Mouse (Mus musculus) left cerebral cortex, adult 9 months (tissue): ENCODE measurements at regions not wholly inside any gene's neighbourhood (a gene's known extent, or its start where the extent isn't known, plus 50 kb on each side); places are given as distances from the start of the nearest gene placed in this dataset.

Experiments
- DNase-seq, 2 experiments: peaks; one replicate each; pipeline ENCODE4 v3.0.0; 2022; ENCODE audit warnings: low spot score in 2 of 2

DNA sequence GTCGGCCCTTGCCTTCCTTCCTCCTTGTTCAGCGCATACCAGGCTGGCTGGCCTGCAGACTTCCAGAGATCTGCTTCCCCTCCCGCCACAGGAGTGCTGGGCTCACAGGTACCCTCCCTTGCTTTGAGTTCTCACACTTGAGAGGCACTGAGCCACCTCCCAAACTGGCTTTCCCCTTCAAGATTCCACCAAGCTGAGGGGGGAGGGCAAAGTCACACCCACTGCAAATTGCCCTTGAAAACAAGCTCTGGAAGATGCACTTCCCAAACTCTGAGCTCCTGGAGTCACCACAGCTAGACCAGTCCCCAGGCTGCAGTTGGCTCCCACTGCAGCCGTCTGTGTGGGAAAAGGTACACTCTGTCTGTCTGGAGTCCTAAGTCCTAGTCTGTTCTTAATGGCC, 142.1 kb upstream of the Slc22a12 start:
- no peak for DNase-seq

DNA sequence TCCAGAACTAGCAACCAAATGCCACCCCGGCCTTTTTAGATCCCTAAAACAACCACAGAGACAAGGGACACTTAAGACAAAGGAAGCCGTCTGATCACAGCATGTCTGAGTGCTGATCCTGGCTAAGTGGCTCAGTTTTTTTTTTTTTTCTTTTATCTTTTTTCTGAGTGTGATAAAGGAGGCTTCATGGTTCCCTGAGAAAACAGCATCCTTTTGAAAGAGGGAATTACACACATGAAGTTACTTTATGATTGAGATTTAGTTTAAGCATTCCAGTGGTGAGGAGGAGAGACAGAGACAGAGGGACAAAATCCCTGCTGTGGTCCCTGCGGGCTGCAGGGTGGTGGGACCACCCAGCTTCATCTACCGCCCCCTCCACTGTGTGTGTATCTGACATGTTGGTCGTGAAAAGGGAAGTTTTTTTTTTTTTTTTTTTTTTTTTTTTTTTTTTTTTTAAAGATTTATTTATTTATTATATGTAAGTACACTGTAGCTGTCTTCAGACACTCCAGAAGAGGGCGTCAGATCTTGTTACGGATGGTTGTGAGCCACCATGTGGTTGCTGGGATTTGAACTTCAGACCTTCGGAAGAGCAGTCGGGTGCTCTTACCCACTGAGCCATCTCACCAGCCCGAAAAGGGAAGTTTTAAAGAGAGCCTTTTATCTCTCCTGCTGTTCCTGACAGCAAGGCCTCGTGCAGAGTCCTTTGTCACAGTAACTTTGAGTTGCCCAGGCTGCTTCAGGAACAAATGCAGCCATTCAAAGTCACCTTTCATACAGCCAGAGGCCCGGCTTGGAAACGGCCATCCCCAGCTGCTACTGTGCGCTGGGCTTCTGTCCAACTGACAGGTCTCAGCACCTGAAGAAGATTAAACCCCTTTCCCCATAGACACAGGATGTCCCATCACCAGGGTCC, 136.8 kb upstream of the Slc22a12 start:
- no peak for DNase-seq

DNA sequence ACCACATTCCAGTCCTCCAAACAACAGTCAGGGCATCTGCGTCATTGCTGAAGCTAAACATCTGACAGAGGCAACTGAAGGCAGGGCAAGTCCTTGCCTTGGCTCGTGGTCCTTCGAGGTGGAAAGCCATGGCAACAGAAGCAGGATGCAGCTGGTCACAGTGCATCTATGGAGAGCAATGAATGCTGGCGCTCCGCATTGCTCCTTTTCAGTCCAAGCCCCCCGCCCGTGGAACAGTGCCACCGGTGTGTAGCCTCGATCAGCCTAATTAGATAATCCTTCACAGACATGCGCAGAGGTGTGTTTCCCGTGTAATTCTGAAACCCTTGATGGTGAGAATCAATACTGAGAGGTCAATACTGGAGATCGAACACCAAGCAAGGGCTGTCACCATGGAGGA, 134.7 kb upstream of the Slc22a12 start:
- no peak for DNase-seq

DNA sequence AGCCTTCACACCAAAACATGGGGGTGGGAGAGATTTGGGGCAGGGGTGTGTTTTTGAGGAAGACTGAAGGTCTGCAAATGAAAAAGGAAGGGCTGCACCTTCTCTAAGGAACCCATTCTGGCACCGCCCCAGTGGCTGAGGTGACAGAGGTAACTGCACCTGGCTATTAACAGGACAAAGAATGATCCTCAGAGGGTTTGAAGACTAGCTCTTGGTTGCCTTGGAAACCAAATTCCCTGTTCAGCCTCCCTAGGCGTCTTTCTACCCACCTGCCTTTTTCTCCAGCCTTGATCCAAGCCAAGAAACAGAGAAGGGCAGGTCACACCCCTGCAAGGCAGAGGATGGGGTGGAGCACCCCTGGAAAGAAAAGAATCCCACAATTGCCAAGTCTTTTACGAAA, 132.8 kb upstream of the Slc22a12 start:
- no peak for DNase-seq

DNA sequence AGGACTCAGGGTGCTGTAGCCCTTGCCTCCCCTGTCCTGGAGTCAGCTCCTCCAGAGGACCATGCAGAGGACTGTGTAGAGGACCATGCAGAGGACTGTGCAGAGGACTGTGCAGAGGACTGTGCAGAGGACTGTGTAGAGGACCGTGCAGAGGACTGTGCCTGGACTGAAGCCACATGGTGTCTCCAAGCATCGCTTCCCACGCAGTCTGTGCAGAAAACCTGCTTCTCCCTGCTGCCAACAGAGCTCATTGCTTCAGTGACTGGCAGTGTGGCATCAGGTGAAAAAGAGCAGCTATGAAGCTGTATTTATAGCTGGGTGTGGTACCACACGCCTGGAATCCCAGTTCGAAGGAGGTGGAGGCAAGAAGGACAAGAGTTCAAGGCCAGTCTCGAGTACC, 128.9 kb upstream of the Slc22a12 start:
- DNase-seq = peak; percentile 54 to 82

DNA sequence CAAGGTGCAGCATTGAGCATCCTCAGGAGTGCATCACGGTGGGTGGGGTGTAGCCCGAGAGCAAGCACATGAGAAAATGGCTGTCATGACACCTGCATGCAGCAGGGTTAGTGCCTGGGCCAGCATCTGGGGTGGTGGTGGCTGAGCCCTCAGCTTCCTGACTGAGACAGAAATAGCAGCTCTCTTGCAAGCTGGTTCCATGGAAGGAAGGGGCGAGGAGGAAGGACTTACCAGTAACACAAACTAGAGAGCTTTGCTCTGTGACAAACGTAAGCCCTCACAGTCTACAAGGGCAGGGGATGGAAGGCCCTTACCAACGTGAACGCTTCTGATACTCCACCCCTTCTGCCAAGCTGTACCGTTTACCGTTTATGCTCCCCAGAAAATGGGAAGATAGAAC, 127.0 kb upstream of the Slc22a12 start:
- no peak for DNase-seq

DNA sequence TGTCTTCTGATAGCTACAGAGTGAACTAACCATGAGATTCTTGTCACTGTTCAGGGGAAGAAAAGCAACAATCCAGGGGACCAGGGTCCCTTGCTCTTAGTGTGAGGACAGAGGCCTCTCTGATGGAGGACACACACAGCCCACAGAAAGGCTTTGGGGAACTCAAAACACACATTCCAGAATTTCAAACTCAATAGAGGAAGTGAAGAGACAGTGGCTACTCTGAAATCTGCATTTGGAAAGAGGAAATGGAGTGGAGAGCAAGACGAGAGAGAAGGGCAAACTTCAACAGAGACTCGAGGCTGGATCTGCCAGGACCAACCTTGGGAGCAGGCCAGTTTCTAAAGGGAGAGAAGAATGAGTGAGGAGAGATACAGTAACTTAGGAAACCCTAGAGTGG, 125.7 kb upstream of the Slc22a12 start:
- no peak for DNase-seq

DNA sequence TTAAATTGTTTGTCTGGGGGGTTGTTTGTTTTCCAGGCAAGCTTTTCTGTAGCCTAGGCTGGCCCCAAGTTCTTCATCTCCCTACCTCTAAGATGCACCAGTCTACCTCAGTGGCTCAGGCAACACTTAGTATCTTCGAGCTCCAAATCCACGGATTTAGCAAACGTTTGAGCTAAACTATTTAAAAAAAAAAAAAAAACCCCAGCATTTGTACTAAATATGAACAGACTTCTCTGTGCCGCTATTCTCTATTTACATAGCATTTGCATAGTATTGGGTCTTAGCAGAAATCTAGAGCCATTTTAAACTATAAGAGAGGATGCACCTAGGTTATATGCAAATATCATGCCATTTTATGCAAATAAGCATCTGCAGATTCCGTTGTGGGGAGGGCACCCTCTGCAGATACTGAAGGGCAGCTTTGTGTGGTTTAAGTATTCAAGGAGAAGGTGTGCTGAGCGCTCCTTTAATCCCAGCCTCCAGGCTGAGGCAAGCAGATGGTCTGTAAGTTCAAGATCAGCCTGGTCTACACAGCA, 123.4 kb upstream of the Slc22a12 start:
- no peak for DNase-seq

DNA sequence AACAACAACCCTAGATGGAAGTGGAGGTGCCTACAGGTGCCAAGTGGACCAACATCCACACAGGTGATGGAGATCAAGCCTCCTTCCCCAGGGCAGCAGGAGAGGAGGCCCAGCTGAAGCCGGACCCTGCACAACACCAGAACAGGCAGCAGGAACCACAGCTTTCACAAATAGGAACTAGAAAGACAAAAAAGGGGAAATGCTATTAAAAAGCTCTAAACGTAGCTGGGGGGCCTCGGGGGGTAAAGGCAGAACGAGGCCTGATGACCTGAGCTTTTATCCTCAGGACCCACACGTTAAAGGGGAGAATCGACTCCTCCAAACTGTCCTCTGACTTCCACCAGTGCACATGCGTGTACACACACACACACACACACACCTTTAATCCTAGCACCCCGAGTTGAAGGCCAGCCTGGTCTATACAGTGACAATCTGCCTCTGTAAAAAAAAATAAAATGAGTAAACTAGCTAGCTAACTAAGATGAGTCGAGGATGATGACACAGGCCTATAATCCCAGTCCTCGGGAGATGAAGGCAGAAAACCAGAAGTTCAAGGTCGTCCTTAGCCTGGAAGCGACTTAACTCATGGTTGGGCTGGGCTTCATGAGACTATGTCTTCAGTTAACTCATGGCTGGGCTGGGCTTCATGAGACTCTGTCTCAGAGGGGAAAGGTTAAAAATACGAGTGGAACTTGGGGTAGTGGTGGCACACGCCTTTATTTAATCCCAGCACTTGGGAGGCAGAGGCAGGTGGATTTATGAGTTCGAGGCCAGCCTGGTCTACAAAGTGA, 122.6 kb upstream of the Slc22a12 start:
- DNase-seq = no peak

DNA sequence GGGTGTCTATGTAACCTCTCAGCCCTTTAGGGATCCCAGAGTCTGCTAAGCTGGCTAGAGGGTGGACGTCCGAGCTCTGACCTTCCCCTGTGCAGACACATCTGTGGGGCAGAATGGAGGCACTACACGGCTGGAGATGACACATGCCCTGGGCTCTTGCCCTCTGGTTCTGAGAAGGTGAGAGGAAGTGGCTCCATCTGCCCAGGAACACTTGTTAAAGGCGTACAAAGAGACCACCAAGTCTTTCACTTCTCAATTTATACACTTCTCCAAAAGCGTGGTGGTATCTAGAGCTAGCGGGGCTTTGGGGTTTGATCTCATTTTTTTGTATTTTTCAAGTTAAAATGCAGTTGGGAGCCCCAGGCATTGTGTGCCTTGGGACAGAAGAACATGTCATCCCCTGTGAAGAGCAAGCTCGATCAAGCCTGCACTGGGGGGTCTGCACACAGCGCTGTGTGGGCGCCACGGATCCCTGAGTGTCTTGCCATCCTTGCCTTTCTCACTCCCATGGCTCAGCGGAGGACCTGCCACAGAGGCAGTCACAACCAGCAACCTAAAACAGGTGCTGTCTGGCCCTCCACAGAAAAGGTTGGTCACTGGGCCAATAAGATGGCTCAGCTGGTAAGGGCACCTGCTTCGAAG, 121.6 kb upstream of the Slc22a12 start:
- no peak for DNase-seq

DNA sequence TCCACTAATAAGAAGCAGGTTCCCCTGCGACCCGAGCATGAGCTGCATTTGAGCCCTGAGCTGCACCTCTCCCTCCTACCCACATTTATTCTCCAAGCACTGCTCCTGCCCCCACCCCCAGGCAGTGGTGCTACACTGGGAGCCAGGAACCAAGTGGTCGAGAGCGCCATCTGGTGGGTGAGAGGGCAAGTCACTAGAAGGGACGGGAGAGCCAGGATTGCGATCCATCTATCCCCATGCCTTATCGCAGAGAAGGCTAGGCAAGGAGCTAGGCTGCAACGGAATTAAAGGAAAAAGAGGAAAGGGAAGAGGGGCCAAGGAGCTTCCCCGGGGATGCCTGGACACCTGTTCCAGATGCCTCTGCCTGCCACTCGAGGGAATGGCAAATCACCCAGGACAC, 120.6 kb upstream of the Slc22a12 start:
- peak; percentile 40 to 91 for DNase-seq

DNA sequence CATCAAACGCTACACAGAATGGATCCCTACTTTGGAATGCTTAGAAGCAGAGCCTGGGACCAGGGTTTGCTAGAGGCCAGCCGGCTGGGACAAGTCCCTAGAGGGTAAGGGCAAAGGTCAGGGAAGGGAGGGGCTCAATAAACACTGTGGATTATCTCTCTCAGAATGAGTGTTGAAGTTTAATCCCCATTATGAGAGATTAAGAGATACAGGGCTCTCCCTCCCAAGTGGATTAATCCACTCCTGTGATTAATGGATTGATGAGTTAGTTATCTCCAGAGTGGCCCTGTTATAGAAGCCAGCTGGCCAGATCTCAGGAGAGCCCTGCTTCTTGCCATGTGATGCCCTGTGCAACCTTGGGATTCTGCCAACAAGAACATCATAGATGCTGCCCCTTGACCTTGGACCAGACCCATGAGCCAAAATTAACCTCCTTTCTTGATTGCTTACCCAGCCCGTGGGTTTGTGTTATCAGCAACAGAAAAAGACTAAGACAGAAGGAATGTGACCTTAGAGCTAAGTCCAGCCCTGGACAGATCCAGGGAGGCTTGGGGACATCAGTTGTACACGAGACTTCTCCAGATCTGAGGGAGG, 119.6 kb upstream of the Slc22a12 start:
- DNase-seq = no peak

DNA sequence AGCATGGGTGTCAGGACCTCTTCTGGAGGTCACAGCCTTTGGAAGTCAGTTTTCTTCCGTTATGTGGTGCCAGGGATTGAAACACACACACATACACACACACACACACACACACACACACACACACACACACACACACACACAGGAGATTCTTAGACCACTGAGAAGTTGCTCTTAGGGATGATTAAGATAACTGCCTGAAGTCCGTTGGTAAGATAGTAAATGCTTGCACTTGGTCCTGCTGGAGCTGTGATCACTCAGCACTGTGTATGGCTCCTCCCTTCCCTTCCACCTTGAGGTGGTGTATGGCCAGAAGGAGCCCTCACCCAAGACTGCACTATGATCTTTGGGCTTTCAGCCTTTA, 118.7 kb upstream of the Slc22a12 start:
- DNase-seq = no peak

DNA sequence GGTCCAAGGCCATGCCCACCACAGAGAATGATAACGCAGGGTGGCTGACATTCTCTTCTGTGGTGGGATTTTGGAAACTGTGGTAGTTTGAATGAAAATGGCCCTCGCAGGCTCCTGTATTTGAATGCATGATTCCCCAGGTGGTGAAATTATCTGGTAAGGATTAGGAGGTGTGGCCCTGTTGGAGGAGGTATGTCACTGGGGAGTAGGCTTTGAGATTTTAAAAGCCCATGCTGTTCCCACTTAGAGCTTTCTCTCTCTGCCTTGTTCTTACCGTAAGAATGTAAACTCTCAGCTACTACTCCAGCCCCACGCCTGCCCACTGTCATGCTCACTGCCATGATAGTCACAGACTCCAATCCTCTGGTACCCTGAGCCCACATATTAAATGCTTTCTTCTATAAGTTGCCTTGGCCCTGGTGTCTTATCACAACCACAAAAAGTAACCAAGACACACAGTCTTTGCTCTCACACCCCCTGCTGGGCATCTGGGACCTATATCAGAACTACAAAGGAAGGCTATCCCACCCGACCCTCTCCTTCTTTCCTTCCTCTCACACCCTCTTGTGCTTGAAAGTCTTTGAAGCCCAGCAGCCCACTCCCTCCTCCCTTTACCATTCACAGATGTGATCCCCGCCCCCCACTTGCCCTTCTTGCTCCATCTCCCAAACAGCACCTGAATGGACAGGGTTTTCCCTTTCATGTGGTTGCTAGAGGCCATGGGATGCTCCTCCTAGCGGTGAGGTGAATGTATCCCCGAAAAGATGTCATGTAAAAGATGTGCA, 118.1 kb upstream of the Slc22a12 start:
- DNase-seq = no peak

DNA sequence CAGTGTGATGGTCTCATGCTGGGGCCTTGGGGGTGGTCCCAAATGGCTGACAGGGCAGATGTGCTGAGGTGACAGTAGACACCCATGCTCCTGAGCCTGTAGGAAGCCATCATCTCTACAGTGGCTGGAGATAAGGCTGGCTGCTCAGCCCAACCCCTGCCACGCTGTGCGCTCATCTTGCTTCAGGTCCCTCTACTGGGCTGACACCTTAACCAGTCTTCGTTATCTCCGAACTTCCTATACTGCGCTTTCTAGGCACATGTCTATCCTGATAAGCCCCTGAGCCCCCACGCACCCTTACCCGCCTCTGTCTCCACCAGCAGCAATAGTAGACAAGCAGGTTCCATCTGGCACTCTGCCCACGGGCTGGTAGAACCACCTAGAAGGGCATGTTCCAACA, 117.3 kb upstream of the Slc22a12 start:
- DNase-seq = no peak

DNA sequence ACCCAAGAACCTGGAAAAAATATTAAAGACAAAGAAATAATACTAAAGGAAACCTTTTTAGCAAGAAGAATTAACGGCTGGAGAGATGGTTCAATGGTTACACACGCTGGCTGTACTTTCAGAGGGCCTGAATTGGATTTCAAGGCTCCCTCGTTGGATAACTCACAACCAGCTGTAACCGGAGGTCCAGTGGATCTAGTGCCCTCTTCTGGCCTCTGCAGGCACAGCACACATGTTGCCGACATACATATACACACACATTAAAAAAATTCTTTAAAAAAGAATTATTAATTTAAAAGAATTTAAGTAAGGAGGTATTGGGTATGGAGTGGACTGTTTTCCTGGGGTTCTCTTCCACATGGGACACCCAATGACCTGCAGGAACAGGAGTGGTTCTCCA, 111.7 kb upstream of the Slc22a12 start:
- DNase-seq = no peak

DNA sequence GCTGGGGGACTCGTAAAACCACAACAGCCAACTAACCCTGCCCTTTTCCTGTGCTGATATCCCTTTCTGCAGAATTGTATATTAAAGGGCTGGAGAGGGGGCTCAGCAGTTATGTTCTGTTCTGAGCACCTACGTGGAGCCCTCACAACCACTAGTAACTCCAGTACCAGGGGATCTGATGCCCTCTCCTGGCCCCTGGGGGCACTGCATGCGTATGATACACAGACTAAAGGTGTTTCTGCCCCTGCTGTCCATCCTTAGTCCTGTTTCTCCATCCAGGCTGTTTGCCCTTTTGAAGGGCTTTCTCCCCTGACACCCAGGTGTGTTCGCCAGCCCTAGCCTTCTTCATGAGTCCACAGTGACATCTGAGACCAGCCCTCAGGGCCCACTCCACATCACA, 109.9 kb upstream of the Slc22a12 start:
- DNase-seq = no peak

DNA sequence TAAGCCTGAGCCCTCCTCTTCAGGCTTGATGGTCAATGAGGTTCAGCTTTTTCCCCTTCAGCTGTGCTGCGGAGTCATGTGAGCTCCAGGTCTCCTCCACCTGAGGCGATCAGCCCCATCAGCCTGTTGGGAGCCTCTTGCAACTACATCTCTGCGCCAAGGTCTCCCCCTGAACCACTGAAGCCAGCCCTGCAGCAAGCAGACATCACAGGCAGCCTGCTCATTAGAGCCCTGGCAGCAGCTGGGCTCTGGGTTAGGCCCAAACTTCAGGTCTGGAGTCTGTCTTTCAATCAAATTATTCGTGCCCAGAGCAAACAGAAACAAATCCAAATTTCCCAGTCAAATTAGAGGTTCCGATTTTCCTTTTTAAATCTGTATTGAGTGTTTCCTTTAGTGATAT, 108.4 kb upstream of the Slc22a12 start:
- DNase-seq = no peak

DNA sequence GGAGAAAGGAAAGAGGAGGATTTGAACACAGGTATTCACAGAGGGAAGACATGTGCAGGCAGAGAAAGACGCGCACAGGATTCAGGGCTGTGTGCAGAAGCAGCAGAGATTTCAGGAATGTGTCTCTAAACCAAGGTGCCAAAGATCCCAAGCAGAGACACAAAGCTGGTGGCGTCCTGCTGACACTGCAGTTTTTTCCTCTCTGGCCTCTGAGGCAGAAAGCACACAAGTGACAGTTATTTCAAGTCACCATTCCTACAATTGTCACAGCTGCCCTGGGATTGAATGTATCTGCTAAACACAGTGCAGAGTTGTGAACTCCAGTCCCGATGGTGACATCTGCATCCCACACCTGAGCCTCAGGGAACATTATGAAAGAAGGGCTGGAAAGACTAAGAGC, 107.1 kb upstream of the Slc22a12 start:
- no peak for DNase-seq

DNA sequence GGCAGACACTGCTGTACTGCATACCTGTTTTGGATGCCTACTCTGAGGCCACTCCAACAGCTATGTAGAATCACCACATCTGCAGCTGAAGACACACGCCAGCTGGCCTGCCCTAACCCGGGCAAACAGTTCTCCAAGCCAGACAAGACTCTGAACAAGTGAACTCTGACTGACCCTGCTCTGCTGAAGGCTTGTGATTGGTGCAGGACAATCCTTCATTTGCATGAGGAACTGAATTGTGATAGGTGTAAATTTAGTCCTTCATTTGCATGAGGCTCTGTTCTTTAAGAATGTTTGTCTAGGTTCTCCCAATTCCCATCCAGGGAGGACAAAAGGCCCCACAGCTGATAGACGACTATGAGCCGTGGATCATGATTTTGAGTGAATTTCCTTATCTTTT, 104.9 kb upstream of the Slc22a12 start:
- no peak for DNase-seq

DNA sequence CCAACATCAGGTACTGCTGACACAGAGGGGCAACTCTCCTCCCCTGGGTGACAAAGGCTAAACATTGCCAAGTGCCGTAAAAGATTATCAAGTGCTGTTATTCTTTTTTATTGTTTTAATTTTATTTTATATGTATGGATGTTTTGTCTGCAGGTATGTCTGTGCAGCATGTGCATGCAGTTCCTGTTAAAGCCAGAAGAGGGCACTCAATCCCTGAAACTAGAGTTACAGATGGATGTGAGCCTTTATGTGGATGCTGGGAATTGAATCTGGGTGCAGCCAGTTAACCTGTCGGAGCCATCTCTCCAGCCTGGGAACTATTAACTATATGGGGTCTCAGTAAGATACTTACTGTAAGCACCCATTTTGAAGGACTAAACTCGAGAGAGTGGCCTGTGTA, 104.4 kb upstream of the Slc22a12 start:
- no peak for DNase-seq
